Mouse (Mus musculus): ENCODE results near the gene Thbd. TPM values are rescaled to one million over a fixed set of nuclear protein-coding genes. Genes with fewer than 3 reads are reported as not detected.

The Thbd gene
- total RNA-seq, 2 experiments from 2014 or later, result 10.6 to 13.8 TPM

GRCm38 (mm10) chr2:148395131-148396051, 12.6 kb downstream of the Thbd start, which contains the start of gene Sstr4:
Sstr4 (plus strand) TSS chr2:148395344.
- DNase-seq (ENCODE audit: low spot score in 2 of 2), result peak; percentile 77 to 80
- intact Hi-C loops (cut with DNase I), result loop anchor here (1.0 to 5.0 kb wide), 3 partner anchors 70 to 188 kb away; no protein-coding TSS in a partner anchor

GRCm38 (mm10) chr2:148393846-148394245, 14.1 kb downstream of the Thbd start:
- intact Hi-C loops (cut with DNase I), result no loop called here
- no peak for DNase-seq (ENCODE audit: low spot score in 2 of 2)

GRCm38 (mm10) chr2:148393149-148393548, 14.8 kb downstream of the Thbd start:
- intact Hi-C loops (cut with DNase I), result no loop called here
- no peak for DNase-seq (ENCODE audit: low spot score in 2 of 2)

GRCm38 (mm10) chr2:148387652-148388581, 20.1 kb downstream of the Thbd start:
- intact Hi-C loops (cut with DNase I), result no loop called here
- DNase-seq (ENCODE audit: low spot score in 2 of 2), result peak; percentile 55 to 83

GRCm38 (mm10) chr2:148386927-148387326, 21.1 kb downstream of the Thbd start:
- DNase-seq (ENCODE audit: low spot score in 2 of 2), result no peak
- intact Hi-C loops (cut with DNase I), result no loop called here

- DNase-seq (ENCODE audit: low spot score in 2 of 2), result no peak
- intact Hi-C loops (cut with DNase I), result no loop called here
These were observed 21.5 kb downstream of the Thbd start for GRCm38 (mm10) chr2:148386476-148386875.

- intact Hi-C loops (cut with DNase I), result no loop called here
- no peak for DNase-seq (ENCODE audit: low spot score in 2 of 2)
These were observed 26.9 kb downstream of the Thbd start for GRCm38 (mm10) chr2:148381076-148381475.

- no peak for DNase-seq (ENCODE audit: low spot score in 2 of 2)
- intact Hi-C loops (cut with DNase I), result no loop called here
These were observed 28.0 kb downstream of the Thbd start for GRCm38 (mm10) chr2:148379899-148380413.

GRCm38 (mm10) chr2:148378817-148379342, 29.1 kb downstream of the Thbd start:
- DNase-seq (ENCODE audit: low spot score in 2 of 2), result no peak
- intact Hi-C loops (cut with DNase I), result no loop called here

GRCm38 (mm10) chr2:148375326-148376150, 32.5 kb downstream of the Thbd start:
- intact Hi-C loops (cut with DNase I), result no loop called here
- no peak for DNase-seq (ENCODE audit: low spot score in 2 of 2)

- DNase-seq (ENCODE audit: low spot score in 2 of 2), result no peak
- intact Hi-C loops (cut with DNase I), result no loop called here
These were observed 34.4 kb downstream of the Thbd start for GRCm38 (mm10) chr2:148373602-148374071.

- intact Hi-C loops (cut with DNase I), result no loop called here
- no peak for DNase-seq (ENCODE audit: low spot score in 2 of 2)
These were observed 36.0 kb downstream of the Thbd start for GRCm38 (mm10) chr2:148371743-148372630.

- intact Hi-C loops (cut with DNase I), result no loop called here
- no peak for DNase-seq (ENCODE audit: low spot score in 2 of 2)
These were observed 42.8 kb downstream of the Thbd start for GRCm38 (mm10) chr2:148365227-148365626.

GRCm38 (mm10) chr2:148364536-148364935, 43.5 kb downstream of the Thbd start:
- intact Hi-C loops (cut with DNase I), result no loop called here
- DNase-seq (ENCODE audit: low spot score in 2 of 2), result peak; percentile 42 to 91

GRCm38 (mm10) chr2:148357145-148357544, 50.8 kb downstream of the Thbd start:
- intact Hi-C loops (cut with DNase I), result no loop called here
- DNase-seq (ENCODE audit: low spot score in 2 of 2), result no peak
